Mouse (Mus musculus) heart, embryonic 14.5 days (tissue): ENCODE data around the gene Cela1. TPM values are rescaled to one million over a fixed set of nuclear protein-coding genes. Genes with fewer than 3 reads are reported as not detected.

Source experiments
- ATAC-seq: fragments of 200-750 bp; cut with Nextera tagmentation; 2 replicates; pipeline ENCODE4 v1.8.0; 2017; ENCODE audit warnings: low read depth, moderate TSS enrichment; ENCODE audit not compliant: insufficient number of reproducible peaks, insufficient read depth, low FRiP score
- H3K27ac ChIP-seq, 2 experiments: fragments of 200-500 bp in 1 of 2; fragments of 300-500 bp in 1 of 2; sonication (generic) in 1 of 2; replicated peaks in 1 of 2; 2 replicates each; pipeline ENCODE4 v1.5.1; 2012 to 2014; ENCODE audit warnings: low read depth in 2 of 2, low read length in 2 of 2, control low read depth in 1 of 2, mild to moderate bottlenecking in 1 of 2, mixed read lengths in 1 of 2; ENCODE audit not compliant: control insufficient read depth in 1 of 2, insufficient read depth in 1 of 2
- H3K27me3 ChIP-seq: fragments of 300-500 bp; sonication (generic); 2 replicates; pipeline ENCODE4 v1.6.1; 2014; ENCODE audit warnings: mild to moderate bottlenecking, low read length, control low read depth; ENCODE audit not compliant: control insufficient read depth, insufficient read depth
- H3K36me3 ChIP-seq: fragments of 300-500 bp; sonication (generic); 2 replicates; pipeline ENCODE4 v1.6.1; 2014; ENCODE audit warnings: mild to moderate bottlenecking, control low read depth, low read length, mixed read lengths; ENCODE audit not compliant: control insufficient read depth, insufficient read depth
- H3K4me1 ChIP-seq, 2 experiments: fragments of 200-500 bp in 1 of 2; fragments of 300-500 bp in 1 of 2; sonication (generic) in 1 of 2; 2 replicates each; pipeline ENCODE4 v1.6.1; 2012 to 2014; ENCODE audit warnings: low read length in 2 of 2, control low read depth in 1 of 2, mixed read lengths in 1 of 2; ENCODE audit not compliant: control insufficient read depth in 2 of 2, insufficient read depth in 2 of 2
- H3K4me2 ChIP-seq: fragments of 300-500 bp; sonication (generic); 2 replicates; pipeline ENCODE4 v1.6.1; 2014; ENCODE audit warnings: mild to moderate bottlenecking, low read length
- H3K4me3 ChIP-seq, 2 experiments: fragments of 200-500 bp in 1 of 2; fragments of 300-500 bp in 1 of 2; sonication (generic) in 1 of 2; 2 replicates each; pipeline ENCODE4 v1.5.1; 2012 to 2014; ENCODE audit warnings: low read length in 2 of 2, mild to moderate bottlenecking in 2 of 2, control low read depth in 1 of 2, low read depth in 1 of 2, moderate library complexity in 1 of 2; ENCODE audit not compliant: control insufficient read depth in 1 of 2, insufficient read depth in 1 of 2
- H3K9ac ChIP-seq: fragments of 300-500 bp; sonication (generic); 2 replicates; pipeline ENCODE4 v1.6.1; 2014; ENCODE audit warnings: mild to moderate bottlenecking, low read length
- H3K9me3 ChIP-seq: fragments of 300-500 bp; sonication (generic); 2 replicates; pipeline ENCODE4 v1.6.1; 2016; ENCODE audit warnings: low read length, control low read depth; ENCODE audit not compliant: control insufficient read depth
- WGBS: fragments of 180-500 bp; shearing (Covaris S2); extraction: QIAGEN DNeasy Blood & Tissue Kit; methylation state at CpG from one replicate; pipeline ENCODE4 v1.1.7; 2014; 5-methylcytosine and 5-hydroxymethylcytosine counted together
- polyA plus RNA-seq: library from polyadenylated mRNA; unstranded; fragments of >200 nt; fragmentation: Nextera tagmentation; extraction: Ambion mirVana; gene quantifications from 2 replicates; pipeline ENCODE4 v1.2.1, GENCODE M21; 2014

The Cela1 gene
- polyA plus RNA-seq, 1 experiment from 2014 or later: 1.1 TPM

DNA sequence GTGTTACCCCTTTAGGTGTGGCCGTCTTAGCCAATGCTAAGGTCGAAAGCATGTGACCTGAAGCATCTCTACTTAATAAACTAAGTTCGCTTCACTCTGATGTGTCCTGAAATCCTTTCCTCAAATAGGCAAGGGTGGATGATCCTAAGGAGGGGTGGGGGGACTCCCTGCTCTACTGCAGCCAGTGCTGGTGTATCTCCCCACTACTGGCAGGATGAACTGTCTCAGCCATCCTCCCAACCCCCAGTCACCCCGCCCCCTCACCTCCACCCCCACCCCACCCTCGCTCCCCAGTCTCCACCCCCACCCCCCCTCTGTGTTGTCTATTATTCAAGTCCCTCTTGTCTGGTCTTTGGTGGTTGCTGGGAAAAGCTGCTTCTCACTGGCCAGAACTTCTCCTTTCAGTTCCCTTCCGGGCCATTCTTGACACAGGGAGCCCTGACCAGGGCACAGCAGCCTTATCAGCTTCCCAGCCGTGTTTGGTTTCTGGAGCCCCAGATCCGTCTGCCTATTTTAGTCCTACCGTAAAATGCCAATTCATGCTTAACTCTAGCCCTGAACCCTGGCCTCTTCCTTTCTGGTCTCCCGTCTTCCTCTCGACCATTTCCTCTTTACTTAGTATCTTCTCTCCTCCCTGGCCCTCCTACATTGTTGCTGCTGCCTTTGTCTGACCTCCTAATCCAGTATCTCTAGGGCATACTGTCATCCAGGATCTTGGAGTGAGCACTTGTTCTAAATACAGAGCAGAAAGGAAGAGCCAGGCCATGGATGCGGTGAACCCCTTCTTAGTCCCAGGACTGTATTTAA, 13.9 kb downstream of the Cela1 start:
- 22% methylated on average over 11 of the region's 12 CpGs for WGBS
- H3K9me3 ChIP-seq: no peaks in the 10 kb centered on the region
- ATAC-seq: peak; percentile 40
- H3K27ac ChIP-seq: peak overlapping the region; percentile 53 to 62; a peak in 3 of 4 replicates
- H3K27me3 ChIP-seq: no peaks in the 10 kb centered on the region
- peak overlapping the region; percentile 44 for H3K4me2 ChIP-seq
- peak overlapping the region; percentile 30; the same call in 1 of the 2 replicates for H3K9ac ChIP-seq
- peaks cover 9 to 17% of the 10 kb centered on the region in 2 experiments for H3K4me1 ChIP-seq
- H3K4me3 ChIP-seq: no peak overlapping the region
- no peaks in the 10 kb centered on the region for H3K36me3 ChIP-seq

DNA sequence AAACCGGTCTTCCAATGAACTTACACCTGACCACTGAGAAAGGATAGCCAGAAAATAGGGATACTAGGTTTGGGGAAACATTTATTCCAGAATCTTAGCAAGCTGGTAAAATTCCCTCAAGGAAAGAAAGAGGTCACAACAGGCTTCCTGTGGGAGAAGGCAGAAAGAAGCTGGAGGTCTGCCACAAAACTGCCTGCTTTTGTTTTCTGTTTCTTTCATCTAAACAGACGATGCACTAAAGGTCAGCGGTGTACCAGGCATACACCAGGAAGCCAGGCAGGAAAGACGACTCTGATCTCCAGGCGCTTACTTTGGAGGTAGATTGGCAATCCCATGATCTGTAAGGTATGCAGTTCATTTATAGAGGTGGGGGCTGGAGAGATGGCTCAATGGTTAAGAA, 16.9 kb downstream of the Cela1 start:
- WGBS: 69% methylated on average over 5 of the region's 5 CpGs
- H3K4me3 ChIP-seq: no peak overlapping the region
- ATAC-seq: no peak

DNA sequence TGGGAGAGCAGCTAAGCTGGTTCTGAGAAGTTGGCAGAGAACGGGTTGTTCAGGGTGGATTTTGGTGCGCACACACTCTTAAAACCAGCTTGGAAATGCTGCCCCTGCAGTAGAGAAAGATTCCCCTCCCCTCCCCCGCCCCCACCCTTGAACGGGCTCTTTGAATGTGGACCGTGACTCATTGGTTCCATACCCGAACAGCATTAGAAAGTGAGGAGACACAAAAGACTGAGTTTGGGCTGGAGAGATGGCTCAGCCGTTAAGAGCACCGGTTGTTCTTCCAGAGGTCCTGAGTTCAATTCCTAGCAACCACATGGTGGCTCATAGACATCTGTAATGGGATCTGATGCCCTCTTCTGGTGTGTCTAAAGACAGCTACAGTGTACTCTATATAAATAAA, 17.7 kb downstream of the Cela1 start:
- Histone ChIP-seq H3K27ac (no peak overlapping the region), H3K4me3 (no peak overlapping the region), H3K4me2 (no peak overlapping the region), H3K4me1 (peaks cover 18 to 35% of the 10 kb centered on the region in 2 experiments), H3K9me3 (no peaks in the 10 kb centered on the region), H3K27me3 (no peaks in the 10 kb centered on the region), H3K36me3 (no peaks in the 10 kb centered on the region), H3K9ac (no peak overlapping the region)
- ATAC-seq: no peak
- 83% methylated on average over 8 of the region's 8 CpGs for WGBS

More for the DNA sequence above, 16.9 kb downstream of the Cela1 start:
- Histone ChIP-seq H3K9me3 (no peaks in the 10 kb centered on the region), H3K4me2 (no peak overlapping the region), H3K27ac (no peak overlapping the region), H3K36me3 (no peaks in the 10 kb centered on the region), H3K9ac (no peak overlapping the region), H3K27me3 (no peaks in the 10 kb centered on the region), H3K4me1 (peaks cover 18 to 36% of the 10 kb centered on the region in 2 experiments)

DNA sequence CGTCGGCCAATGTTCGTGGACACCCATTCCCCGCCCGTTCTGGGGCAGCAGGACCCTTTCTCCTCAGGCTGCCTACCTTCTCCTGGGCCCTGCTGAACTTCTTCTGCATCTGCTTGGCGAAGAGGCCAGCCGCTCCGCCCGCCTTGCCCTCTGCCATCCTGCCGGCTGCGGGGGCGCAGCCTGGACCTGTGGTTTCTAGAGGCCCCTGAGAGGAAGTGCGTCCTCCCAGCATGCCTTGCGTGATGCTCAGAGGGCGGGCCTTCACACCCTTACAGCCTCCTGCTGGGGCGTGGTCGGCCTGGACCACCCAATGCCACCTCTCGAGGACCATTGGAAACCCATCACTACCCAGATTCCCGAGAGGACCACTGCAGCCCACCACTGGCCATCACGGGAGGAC, 18.4 kb downstream of the Cela1 start, which contains the start of gene Bin2:
Bin2 (minus strand) TSS at position 217 of the 400 bp plus-strand sequence.
- WGBS: 74% methylated on average over 20 of the region's 20 CpGs
- no peak within 1 kb of the TSS for H3K4me2 ChIP-seq

DNA sequence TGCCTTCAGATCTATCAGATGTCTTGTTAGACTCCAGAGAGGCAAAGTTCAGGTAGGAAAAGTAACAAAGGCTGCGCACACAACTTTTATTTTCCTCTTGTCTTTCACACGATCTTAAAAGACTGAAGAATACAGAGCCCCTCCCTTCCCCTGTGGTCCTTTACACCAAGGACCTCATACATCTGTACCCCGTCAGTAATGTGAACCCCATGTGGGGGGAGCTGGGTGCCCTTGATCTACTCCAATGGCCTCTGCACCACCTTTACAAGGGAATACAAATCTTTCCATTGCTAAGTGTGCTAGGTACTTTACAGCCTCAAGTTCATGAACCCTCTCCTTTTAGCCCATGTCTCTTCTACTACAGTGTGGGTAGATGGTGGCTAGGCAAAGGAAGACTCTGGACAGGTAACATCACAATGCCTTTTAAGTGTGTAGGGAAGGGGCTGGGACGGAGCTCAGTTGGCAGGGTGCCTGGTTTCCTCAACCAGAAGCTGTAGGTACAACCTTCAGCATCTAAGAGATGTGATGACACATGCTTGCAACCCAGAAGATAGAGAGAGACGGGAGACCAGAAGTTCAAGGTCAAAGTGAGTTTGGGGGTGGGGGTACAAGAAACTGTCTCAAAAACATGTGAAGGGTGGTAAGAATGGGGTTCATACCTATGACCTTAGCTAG, 19.7 kb downstream of the Cela1 start:
- Histone ChIP-seq H3K36me3 (no peaks in the 10 kb centered on the region), H3K4me2 (no peak overlapping the region), H3K27me3 (no peaks in the 10 kb centered on the region), H3K9me3 (no peaks in the 10 kb centered on the region), H3K4me3 (no peak overlapping the region), H3K4me1 (peaks cover 9 to 19% of the 10 kb centered on the region in 2 experiments), H3K27ac (no peak overlapping the region), H3K9ac (no peak overlapping the region)
- ATAC-seq: no peak
- WGBS: 62% methylated on average over 5 of the region's 5 CpGs

More for the DNA sequence above, 18.4 kb downstream of the Cela1 start, which contains the start of gene Bin2:
- no peak within 1 kb of the TSS for H3K4me3 ChIP-seq
- H3K36me3 ChIP-seq: no peaks in the 10 kb centered on the region
- H3K9me3 ChIP-seq: no peaks in the 10 kb centered on the region
- ATAC-seq: no peak
- no peak within 1 kb of the TSS for H3K9ac ChIP-seq
- no peak within 1 kb of the TSS for H3K27ac ChIP-seq
- H3K27me3 ChIP-seq: no peaks in the 10 kb centered on the region
- H3K4me1 ChIP-seq: peaks cover 16 to 30% of the 10 kb centered on the region in 2 experiments

DNA sequence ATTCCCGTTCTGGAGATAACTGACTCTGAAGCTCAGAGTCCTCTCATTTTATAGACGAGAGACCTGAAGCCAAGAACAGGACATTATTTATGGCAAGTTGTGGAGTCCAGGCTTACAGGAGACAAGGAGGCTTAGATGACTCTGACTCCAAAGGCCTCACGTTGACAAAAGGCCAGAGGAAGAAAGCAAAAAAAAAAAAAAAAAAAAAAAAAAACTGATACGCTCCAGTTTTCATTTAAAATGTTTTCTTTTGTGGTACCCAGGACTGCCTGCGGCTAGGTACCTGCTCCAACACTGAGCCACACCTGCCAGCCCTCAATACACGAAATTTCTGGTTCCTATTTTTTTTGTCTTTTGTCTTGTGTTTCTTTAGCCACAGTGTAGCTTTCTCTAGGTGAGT, 20.3 kb downstream of the Cela1 start:
- Histone ChIP-seq H3K36me3 (no peaks in the 10 kb centered on the region), H3K27me3 (no peaks in the 10 kb centered on the region), H3K4me3 (no peak overlapping the region), H3K9me3 (no peaks in the 10 kb centered on the region), H3K4me1 (peaks cover 9 to 19% of the 10 kb centered on the region in 2 experiments), H3K9ac (no peak overlapping the region), H3K4me2 (no peak overlapping the region), H3K27ac (peak overlapping the region; percentile 63 to 75; a peak in 2 of 4 replicates)
- ATAC-seq: no peak
- 45% methylated on average over 6 of the region's 6 CpGs for WGBS

DNA sequence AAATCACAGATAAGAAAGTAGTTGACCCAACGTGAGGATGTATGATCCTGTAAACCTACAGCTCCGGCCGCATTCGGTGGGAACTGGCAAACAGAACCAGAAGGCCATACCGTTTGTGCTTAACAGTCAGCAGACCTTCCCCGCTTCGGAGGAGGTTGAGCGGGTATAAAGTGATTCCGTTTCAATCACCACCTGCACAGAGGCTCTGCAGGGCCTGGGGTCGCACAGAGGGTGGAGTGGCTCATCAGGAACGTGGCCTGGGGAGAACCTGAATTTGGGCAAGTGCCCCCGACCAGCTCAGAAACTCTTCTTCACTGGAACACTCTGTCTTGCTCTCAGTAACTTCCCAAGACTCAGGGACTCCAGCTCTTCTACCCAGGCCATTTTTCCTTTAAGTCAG, 20.9 kb downstream of the Cela1 start:
- peak overlapping the region; percentile 63 to 75; a peak in 3 of 4 replicates for H3K27ac ChIP-seq
- H3K4me2 ChIP-seq: peak overlapping the region; percentile 41; the same call in 1 of the 2 replicates
- no peaks in the 10 kb centered on the region for H3K9me3 ChIP-seq
- 24% methylated on average over 12 of the region's 12 CpGs for WGBS
- H3K9ac ChIP-seq: 0 out of 2 replicates have a peak overlapping the region, but pooled peaks have one; percentile 2
- H3K27me3 ChIP-seq: no peaks in the 10 kb centered on the region
- no peaks in the 10 kb centered on the region for H3K36me3 ChIP-seq
- H3K4me3 ChIP-seq: no peak overlapping the region
- peaks cover 9 to 19% of the 10 kb centered on the region in 2 experiments for H3K4me1 ChIP-seq
- ATAC-seq: no peak
